Mouse (Mus musculus) heart, adult 9 months (tissue): Measurements from ENCODE around the gene Zfp317.
"Not testable (repeated sequence)": the region's sequence is repeated elsewhere in the genome, so short reads cannot be mapped to it uniquely, and the experiment has no call there.

Experiments
- DNase-seq, 2 experiments: peaks; one replicate each; pipeline ENCODE4 v3.0.0; 2022; ENCODE audit warnings: low spot score in 2 of 2

The Zfp317 gene

DNA sequence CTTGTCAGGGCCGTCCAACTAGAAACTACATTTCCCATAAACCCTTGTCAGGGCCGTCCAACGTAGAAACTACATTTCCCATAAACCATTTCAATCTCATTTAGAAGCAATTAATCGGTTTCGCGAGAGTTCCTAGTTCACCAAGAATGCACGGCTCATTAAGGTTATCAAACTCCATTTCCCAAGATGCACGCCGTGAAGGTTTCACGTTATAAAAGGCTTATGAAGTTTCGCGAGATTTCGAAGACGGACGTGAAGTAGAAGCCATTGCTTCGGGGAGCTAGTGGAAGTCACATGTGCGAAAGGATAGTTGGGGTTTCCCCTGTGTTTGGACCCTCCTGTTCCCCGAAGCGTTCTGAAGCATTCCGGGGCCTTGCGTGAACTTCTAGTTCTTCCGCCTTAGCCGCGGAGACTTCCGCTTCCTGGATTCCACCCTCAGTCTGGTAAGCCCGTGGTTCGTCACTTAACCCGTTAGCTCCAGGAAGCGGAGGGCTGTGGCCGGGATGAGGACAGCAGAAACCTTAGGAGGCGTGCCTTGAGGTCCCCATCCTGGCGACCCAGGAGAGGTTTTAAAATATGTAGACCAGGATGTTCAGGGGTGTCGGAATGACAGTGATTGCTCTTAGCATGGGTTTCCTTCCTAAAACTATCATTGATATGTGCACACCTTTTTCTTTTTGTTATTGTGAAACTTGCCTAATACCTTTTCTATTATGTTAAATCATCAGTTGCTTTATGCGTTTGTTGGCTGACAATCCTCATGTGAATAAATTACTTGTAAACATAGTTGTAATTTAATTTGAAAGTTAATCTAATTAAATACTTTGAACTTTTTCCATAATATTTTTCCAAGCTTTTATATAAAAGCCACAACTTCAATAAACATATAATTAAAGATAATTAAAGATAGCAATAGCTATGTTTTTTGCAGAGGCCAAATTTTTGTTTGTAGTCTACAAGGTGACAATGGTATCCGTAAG is at the start of gene Zfp317:
TSS of gene Zfp317 (plus strand) at position 260 of the 980 bp plus-strand sequence.
- peak; percentile 98 to 99 for DNase-seq

DNA sequence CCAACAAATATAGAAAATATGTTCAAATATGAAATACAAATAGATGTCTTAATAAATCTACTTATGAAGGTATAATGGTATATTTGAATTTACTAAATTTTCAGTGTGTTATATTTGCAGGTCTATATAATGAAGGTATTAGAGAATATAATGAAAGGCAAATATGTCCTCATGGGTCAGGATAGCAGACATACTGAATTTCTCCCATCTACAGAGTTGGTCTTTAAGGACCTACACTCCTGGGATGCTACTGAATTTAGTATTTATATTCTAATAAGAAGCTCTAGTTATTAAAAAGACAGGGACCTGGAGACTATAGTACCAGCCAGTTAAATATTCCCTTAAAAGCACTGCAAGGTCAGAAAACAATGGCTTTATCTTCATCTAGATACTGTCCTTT is 39.6 kb upstream of the Zfp317 start, which contains the start of gene Olfr855:
TSS of gene Olfr855 (plus strand) at position 301 of the 400 bp plus-strand sequence.
- no peak for DNase-seq

DNA sequence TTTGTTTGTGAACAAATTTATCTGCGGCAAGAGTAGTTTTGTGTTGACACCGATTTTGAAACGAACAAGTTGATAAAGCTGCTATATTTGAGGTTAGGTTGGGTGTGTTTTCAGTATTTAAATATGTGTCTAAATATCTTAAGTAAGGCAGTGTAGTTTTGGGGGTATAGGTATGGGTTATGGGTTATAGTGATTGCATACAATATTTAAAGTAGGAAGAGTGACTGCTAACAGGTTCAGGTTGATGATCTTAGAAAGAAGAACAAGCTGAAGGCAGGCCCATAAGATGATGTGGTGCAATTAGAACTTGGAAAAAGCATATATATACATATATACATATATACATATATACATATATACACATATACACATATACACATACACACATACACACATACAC is 605 bp upstream of the Zfp317 start:
- no peak for DNase-seq

DNA sequence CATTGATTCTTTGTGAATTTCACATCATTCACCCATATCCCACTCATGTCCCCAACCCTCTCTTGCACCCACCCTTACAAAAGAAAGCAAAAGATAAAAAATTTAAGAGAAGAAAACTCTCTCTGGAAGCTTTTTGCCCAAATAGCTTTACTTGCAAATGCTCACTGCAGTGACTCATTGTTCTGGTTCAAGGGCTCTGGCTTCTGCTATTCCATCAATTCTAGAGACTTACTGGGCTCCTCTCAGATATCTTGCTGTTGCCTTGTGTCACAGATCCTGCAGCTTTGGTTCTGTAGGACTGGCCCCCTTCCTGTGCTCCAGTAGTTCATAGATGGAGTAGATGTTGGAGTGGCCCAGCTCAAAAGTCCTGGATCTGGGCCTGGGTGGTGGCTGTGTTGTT is 7.7 kb downstream of the Zfp317 start:
- DNase-seq, result no peak

DNA sequence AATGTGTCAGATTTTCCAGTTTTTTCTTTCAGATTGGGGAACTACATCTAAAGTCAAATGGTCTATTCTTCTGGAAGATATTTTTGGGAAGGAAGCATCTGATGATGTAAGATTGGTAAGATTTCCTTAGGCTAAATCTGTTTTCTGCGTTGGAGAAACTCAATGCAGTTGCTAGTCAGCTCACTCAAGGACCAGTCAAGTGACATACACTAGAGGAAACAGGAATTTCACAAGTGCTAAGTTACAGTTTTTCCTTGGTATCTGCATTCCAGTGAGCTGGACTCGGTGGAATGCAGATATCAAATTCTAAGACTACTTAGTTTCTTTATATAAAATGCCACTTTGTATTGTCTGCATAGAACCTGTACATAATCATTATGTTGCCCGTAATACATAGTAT is 23.3 kb downstream of the Zfp317 start:
- no peak for DNase-seq

DNA sequence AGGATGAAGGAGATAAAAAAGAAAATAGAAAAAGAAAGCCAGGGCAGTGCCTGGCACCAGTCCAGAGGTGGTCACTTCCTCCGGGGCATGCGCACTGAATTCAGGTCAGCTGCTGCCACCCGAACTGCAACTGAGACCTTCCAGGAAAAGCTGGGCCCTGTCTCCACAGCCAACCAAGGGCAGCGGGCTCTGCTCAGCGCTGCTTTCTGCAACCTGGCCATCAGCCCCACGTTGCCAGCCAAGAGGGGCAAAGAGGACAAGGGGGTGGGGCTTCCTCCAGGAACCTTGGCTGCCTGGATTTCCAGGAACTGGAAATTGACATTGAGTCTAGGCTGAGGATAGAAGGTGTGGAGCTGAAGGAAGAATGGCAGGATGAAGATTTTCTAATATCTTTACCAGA is 68.4 kb downstream of the Zfp317 start:
- DNase-seq, result no peak

DNA sequence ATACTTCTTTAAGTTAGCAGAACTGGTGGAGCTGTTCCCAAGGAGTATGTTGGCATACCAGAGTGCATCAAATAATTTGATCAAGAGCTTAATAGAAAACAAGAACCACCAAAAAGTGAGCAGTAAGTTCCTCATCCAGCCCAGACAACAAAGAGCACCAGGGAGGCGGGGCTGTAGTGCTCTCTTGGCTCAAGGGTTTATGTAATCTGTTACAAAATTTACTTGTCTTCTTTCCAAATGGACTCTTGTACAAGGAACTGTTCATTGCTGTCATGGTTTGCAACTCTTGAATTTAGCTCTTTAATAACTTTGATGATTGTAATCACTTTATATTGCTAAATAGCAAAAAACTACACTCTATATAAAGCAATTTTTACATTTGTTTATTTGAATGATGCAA is 69.5 kb downstream of the Zfp317 start:
- DNase-seq, result no peak

DNA sequence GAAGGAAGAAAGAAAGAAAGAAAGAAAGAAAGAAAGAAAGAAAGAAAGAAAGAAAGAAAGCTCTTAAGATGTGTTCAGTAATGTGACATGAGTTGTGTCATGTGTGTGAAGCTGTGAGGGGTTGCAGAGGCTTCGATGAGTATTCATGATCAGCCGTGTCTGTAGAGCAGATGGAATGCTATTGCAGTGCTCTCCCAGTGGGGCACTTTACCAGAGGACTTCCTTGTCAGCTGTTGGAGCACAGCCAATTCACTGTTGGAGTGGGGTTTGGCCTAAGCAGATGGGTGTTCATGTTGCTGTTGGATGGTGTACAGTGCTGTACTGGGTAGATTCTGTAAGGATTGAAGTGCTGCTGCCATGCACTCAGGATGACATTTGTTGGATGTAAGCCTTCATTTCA is 70.5 kb downstream of the Zfp317 start:
- no peak for DNase-seq

DNA sequence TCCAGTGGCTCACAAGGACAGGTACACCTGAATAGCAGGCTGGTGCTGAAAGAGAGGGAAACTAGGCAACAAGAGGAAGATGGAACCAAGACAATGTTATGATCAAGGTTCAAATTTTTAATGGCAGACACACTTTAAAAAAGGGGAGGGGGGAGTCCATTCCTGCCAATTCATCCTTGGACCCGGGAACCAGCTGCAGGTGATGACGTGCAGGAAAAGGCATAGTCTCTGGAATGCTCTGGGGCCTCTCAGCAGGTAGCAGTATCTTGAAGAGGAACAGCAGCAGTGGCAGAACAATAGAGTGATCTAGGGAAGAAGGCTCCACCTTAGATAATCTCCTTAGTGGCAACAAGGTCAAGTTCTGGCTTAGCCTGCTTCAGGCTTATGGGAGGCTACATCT is 72.4 kb downstream of the Zfp317 start:
- DNase-seq, result not testable (repeated sequence)

DNA sequence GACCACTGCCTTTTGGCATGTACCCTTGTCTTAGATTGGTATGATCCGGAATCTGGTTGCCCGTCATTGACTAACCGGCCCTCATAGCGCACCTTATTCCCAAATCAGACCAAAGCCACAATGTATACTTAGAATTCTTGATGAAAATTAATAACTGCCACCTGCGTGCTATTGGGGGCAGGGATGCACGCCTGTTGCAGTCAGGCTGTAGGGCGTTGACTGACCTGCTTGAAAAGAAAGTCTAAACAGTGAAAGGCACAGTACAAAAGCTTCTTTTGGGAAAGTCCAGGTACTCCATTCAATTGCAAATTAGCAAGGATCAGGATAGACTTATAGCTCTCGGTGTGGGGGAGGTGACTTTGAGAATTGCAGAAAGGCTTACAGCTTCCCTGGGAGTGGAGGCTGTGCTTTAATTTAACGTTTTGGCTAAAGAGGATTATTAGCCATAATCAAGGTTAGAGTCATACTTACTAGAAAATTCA is 73.0 kb downstream of the Zfp317 start:
- DNase-seq, result not testable (repeated sequence)
